Mouse (Mus musculus) MN1 (cell line): ENCODE measurements around the gene Dclre1a.
A peak's percentile ranks its signal among the peaks of the same experiment; 100 is the strongest.

Source experiments
- DNase-seq: peaks from one replicate; pipeline ENCODE4 v3.0.0-alpha.2; 2016; ENCODE audit warnings: low spot score

Gene Dclre1a

GRCm38 (mm10) chr19:56547456-56548229 lies at the start of gene Dclre1a:
Gene Dclre1a, minus strand, starts transcription at chr19:56548222.
- peak; percentile 30 for DNase-seq

DNA sequence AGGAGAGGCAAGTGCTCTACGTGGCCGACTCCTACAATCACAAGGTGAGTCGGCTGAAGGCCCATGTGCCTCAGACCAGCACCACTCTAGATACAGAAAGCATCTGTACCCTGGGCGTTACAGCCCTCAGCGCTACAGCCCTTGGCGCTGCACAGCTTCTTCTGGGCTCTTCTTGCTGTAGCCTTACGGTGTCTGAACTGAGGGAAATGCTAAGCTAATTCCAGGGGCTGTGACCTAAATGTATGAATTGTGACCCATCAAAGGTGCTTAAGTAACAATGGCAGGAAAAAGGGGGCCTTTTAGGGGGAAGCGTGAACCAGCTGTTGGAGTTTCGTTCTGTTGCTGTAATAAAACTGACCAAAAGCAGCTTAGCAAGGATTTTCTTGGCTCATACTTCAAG lies 44.5 kb upstream of the Dclre1a start:
- DNase-seq, result no peak

GRCm38 (mm10) chr19:56590250-56590649 lies 42.2 kb upstream of the Dclre1a start:
- no peak for DNase-seq

DNA sequence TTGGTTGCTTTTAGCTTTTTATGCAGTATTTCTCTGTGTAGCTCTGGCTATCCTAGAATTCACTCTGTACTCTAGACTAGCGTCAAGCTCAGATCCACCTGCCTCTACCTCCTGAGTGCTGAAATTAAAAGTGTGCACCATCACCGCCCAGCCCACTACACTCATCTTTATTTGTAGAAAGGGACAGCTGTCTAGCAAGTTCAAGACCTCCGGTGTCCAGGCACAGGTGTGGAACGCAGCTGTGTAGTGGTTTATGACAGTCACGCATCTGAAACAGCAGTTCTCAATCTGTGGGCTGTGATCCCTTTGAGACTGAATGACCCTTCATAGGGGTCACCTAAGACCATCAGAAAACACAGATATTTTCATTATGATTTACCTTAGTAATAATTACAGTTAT lies 41.4 kb upstream of the Dclre1a start:
- DNase-seq, result no peak

- no peak for DNase-seq
Observed at GRCm38 (mm10) chr19:56589008-56589407, 41.0 kb upstream of the Dclre1a start.

DNA sequence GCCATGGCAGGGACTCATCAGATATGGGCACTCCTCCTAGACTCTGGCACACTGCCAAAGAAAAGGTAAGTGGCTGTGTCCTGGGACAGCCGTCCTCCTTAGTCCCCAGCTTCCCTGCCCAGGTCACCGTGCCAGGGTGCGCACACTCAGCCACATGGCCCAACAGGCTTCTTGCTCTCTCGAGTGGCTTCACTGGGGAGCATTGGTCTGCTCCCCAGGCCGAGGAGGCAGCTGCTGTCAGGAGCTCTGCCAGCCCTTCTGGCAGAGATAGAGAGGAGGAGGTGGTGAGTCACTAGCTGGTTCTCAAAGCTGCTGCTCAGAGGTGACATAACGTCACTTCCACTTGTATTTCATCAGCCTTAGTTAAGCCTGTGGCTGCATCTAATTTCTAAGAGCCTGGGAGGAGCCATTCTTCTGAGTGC lies 40.2 kb upstream of the Dclre1a start:
- DNase-seq, result peak; percentile 95

DNA sequence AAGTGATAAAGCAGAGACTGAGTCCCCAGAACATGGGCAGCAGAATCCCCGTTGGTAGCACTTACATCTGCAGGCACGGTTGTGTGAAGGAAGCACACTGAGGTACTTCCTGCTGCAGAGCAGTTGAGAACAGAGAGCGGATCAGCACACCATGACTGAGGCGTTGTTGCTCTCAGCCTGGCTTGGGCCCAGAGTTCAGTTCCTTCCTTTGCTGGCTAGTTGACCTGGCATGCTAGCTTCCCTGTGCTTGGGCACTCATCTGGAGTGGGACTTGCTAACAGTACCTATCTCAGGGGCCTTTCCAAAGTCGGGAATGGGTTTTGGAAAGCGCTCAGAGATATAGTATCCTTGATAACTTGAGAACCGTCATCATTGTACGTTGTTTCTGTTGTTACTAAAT lies 38.3 kb upstream of the Dclre1a start:
- DNase-seq, result no peak

- no peak for DNase-seq
Observed at GRCm38 (mm10) chr19:56584288-56584687, 36.3 kb upstream of the Dclre1a start.

DNA sequence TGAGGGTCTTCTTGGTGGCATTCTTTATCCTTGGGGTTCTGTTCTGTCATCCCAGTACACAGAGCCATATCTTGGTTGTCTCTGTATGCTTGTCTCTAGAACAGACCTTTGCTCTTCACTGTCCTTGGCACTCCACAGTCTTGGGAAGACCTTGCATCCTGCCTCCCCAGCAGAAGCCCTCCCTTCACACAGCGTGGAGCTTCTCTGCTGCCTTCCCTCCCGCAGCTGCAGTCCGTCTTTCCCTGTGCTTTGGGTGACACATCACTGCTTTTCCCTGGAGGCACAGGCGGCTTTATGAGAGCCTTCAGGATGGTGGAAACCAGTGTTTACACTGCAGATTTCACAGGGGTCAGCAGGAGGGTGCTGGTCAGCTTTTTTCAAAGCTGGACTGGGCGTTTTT lies 35.8 kb upstream of the Dclre1a start:
- DNase-seq, result no peak

GRCm38 (mm10) chr19:56581981-56582380 lies 34.0 kb upstream of the Dclre1a start:
- DNase-seq, result no peak

DNA sequence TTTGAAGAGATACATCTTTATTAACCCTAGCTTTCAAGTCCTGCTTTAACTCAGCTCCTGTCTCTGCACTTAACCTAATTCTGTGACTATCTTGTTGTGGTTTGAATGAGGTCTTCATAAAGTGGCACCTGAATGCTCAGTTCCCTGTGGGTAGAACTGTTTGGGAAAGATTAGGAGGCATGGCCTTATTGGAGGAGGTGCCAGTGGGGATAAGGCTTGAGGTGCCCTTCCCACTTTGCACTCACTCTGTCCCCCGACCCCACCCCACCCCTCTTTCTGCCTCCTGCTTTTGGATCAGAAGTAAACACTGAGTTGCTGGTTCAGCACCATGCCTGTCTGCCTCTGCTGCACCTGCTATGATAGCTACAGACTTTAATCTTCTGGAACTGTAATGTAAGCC lies 29.8 kb upstream of the Dclre1a start:
- no peak for DNase-seq

DNA sequence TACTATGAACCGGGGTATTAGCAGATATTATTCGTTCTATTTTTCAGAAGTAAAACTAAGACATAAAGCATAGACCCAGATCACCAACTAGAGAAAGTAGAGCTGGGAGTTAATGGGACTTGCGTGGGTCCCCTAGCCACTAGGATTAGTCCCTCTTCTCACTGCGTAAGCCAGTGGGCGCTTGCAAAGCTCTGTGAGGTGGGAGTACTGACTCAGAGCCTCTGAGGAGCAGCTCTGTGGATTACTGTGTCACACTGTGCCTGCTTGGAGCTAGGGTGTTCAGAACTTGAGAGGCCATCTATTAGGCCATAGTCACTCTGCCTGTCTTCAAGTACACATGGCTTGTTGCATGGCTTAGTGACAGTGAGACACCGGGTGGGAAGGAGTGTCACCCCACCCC lies 25.2 kb upstream of the Dclre1a start:
- DNase-seq, result no peak

DNA sequence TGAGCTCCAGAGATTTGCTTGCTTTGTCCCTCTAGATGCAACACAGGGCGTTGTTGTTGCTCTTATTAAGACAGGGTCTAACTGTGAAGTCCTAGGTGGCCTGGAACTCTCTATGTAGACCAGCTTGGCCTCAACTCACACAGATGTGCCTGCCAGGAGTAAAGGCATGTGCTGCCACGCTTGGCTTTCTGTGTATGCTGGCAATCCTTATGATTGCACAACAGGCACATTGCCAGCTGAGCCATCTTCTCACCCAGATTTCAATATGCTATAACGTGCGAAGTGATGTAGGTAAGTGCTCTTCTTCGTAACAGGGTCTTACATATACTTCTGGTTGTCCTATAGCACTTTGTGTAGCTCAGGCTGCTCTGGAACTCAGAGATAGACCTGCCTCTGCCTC lies 23.9 kb upstream of the Dclre1a start:
- DNase-seq, result no peak

GRCm38 (mm10) chr19:56571234-56571633 lies 23.2 kb upstream of the Dclre1a start:
- DNase-seq, result no peak

DNA sequence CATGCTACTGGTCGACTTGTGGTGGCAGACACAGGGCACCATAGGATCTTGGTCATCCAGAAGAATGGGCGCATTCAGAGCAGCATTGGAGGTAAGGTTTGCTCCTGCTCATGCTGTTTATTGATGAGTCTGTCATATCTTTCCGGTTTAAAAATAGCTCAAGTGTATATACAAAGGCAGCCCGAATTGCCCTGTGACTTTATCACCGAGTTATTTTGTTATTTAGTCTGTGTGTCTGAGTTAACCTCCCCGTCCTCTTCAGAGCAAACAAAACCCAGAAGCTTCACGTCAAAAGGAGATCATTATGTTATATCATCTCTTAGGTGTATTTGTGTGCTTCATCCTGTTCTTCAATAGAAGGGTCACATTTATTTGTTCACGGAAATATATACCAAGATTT lies 22.8 kb upstream of the Dclre1a start:
- DNase-seq, result no peak

- DNase-seq, result no peak
Observed at GRCm38 (mm10) chr19:56566940-56567339, 18.9 kb upstream of the Dclre1a start.

DNA sequence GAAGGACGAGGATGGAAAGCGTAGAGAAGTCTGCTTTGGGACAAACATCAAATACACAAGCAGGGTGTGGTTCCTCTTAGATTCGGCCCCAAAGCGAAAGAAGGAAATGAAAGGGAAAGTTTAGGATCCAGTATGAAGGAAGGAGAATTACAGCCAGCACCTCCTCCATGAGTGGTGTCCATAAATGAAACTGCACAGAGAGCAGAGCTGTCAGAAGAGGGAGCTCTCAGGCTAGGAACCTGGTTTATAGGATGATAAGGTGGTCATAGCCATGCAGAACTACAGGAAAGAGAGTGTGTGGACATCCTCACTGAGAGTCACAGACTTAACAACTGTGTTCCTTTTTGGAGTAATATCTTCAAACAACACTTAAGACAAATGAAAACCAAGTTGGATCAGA lies 18.0 kb upstream of the Dclre1a start:
- peak; percentile 54 for DNase-seq

GRCm38 (mm10) chr19:56565358-56565757 lies 17.3 kb upstream of the Dclre1a start:
- DNase-seq, result peak; percentile 37

- DNase-seq, result no peak
Observed at GRCm38 (mm10) chr19:56563469-56563868, 15.4 kb upstream of the Dclre1a start.

DNA sequence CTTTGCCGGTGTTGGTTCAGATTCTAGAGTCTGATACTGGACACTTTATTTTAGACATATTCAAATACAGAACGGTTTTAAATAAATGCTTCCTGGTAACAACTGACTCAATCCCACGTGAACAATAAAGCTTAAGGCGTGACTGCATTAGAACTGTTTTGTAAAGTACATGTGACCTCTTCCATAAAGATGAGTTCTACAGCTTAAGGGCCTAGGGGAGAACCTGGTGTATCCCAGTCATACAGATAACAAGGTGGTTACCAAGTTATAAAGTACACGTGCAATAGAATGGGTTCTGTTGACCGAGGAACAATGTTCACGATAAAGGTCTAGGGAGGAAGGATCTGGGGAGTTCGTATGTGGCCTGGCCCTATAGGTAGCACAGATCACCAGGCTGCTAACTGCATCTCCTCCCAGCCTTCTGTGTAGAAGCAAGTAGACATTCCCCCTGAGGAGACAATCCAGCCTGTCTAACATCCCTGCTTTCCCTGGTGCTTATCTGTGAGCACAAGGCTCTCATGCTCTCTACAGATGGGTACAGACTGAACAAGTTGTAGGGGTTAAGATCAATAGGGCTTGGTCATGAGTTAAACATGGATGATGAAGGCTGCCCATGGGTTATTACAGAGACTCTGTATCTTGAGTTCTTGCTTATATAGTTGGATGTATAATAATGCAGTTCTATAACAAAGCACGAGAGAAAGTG lies 14.6 kb upstream of the Dclre1a start:
- DNase-seq, result no peak

DNA sequence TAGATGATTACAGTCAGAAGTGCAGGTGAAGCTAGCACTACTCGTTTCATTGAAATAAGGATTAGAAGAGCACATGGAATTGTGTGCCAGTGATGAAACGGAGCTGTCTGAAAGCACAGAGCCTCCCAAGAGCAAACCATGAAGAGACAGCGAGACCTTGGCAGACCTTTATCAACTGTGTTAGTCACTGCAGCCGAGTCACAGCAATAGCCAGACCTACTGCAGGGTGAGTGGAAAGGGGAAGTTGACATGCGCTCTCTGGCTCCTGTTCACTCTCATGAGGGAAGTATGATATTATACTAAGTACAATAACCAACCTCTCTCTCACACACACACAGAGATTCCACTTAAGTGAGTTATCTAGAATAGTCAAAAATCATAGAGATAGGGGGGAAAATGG lies 8.0 kb upstream of the Dclre1a start:
- DNase-seq, result peak; percentile 32

DNA sequence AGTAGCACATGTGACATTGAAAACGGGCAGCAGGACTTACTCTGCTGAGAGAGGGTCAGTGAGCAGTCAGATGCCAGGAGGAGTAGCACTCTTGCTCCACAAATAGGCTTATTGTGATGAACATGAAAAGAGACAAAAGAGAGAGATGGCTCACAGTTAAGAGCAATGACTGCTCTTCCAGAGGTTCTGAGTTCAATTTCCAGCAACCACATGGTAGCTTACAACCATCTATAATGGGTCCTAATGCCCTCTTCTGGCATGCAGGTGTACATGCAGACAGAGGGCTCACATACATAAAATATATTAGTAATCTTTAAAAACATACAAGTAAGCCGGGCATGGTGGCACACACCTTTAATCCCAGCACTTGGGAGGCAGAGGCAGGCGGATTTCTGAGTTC lies 5.2 kb upstream of the Dclre1a start:
- DNase-seq, result no peak

DNA sequence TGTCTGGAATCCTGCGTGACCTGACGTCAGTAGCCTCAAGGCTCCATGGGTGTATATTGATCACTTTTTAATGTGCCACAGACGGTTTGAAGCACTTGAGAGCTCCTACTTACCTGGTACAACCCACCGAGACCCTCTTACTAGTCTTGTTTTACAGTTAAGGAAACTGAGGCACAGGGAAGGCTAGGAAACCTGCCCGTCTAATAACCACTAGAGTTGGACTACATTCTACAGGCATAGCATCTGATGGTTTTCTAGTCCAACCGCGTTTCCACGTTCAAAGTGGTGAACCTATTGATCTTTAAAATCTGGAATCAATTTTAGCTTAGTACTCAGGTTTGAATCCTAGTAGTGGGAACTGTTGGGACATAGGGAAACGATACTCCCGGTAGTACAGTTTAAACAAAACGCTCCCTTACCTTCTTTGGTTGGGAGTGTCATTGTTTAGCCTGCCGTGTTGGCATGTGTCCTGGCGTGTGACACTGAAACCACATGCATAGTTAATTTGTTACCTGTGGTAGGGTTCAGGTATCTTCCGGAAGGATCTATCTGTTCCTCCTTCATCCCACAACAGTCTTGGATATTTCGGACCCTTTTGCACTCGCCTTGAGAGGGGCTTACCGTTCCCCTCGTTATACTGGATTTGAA lies 1.1 kb upstream of the Dclre1a start:
- DNase-seq, result no peak
